Mouse (Mus musculus): ENCODE results near the gene Hdac9.

- no peak for TF ChIP-seq GATA1 (IDR thresholded peaks at IDR 0.05; ENCODE audit: borderline replicate concordance, low read length)
- no peak for TF ChIP-seq FLI1 (IDR thresholded peaks at IDR 0.05; ENCODE audit: low read length)
Observed at GRCm38 (mm10) chr12:34774071-34774470, 142.8 kb downstream of the Hdac9 start.
